Mouse (Mus musculus) layer of hippocampus, adult 11-12 months (tissue): ENCODE results near the gene Grm4.

Source experiments
- DNase-seq: peaks from one replicate; pipeline ENCODE4 v3.0.0; 2022; ENCODE audit warnings: low spot score

Gene Grm4

GRCm38 (mm10) chr17:27551393-27551940 lies 30.3 kb upstream of the Grm4 start:
- no peak for DNase-seq

DNA sequence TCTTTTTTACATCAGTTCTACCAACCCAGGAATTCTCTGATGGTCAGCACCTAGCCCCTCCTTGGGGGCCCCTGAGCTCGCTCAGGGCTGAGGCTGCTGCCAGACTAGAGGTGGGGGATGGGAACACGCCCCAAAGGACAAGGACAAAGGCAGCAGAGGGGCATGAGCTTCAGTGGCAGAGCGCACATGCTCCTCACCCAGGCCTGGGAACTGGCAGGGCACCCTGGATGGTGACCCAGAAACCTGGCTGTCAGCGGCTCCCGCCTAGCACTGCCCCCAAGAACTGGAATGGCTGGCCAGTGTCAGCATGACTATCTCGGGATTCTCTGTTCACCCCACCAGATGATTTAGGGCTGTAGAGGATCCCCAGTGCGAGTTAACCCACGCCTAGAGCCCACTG lies 28.0 kb upstream of the Grm4 start:
- no peak for DNase-seq

GRCm38 (mm10) chr17:27547253-27547868 lies 26.2 kb upstream of the Grm4 start:
- DNase-seq: no peak

- no peak for DNase-seq
Measured at GRCm38 (mm10) chr17:27546574-27547085, 25.4 kb upstream of the Grm4 start.

GRCm38 (mm10) chr17:27545991-27546390 lies 24.8 kb upstream of the Grm4 start:
- DNase-seq: no peak

DNA sequence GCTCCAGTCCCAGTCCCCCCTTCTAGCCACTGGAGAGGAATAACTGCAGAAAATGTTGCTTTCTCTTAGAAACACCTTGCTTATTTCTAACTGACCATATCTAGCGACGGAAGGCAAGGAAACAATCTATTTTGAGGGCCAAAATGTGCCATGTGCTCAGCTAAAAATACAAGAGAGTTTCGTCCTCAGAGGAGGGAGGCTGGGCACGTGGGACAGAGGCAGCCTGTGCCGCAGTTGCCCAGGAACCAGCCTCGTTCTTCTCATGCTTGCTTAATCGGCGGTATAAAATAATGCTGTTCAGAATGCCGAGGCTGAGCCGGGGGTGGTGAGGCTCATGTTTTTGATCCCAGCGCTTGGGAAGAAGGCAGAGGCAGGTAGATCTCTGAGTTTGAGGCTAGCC lies 23.3 kb upstream of the Grm4 start:
- DNase-seq: no peak

DNA sequence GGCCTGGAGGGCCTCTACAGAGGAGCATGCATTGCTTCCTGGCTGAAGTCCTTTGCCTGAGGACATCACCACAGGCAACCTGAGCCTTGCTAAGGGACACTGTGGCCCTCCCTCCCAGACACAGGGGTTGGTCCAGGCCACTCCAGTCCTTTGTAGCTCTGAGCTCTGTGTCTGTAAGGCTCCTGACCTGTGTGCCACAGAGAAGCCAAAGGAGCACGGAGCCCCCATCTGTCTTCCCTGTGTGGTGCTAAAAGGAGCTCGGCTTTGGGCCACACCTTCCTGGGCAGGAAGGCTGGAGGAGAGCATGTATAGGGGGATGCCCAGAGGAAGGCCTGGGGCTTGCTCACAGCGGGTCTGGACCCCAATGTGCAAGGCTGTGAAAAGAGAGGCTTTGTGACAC lies 20.8 kb upstream of the Grm4 start:
- no peak for DNase-seq

DNA sequence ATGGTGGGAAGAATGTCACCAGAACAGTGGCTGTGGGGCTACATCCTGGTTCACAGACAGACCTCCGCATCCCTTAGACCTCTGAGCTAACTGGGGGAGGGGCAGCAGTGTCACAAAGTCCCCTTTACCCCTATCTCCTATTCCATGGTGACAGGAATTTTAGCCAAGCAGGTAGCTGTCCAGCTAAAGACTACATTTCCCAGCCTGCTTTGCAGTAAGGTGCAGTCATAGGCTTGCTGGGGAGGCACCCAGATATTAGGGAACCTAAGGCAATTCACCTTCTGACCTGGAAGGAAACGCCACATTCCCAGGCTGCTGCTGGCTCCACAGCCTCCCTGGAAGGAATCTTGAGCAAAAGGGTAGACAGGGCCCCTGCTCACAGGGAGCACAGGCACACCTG lies 20.1 kb upstream of the Grm4 start:
- no peak for DNase-seq

- DNase-seq: peak; percentile 90
Measured at GRCm38 (mm10) chr17:27534718-27535117, 13.5 kb upstream of the Grm4 start.

DNA sequence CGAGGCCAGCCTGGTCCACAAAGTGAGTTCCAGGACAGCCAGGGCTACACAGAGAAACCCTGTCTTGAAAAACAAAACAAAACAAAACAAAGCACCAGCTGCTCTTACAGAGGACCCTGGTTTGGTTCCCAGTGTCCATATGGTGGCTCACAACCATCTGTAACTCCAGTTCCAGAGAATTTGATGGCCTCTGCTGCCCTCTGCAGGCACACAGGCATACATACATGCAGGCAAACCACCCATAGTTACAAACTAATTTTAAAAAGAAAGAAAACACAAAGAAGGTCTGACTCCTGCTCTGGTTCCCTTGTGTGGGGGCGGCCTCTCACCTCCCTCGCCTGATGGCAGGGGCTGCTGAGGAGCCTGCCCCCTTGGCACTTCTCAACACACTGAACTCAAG lies 12.2 kb upstream of the Grm4 start:
- DNase-seq: no peak

GRCm38 (mm10) chr17:27532095-27532494 lies 10.9 kb upstream of the Grm4 start:
- DNase-seq: no peak

DNA sequence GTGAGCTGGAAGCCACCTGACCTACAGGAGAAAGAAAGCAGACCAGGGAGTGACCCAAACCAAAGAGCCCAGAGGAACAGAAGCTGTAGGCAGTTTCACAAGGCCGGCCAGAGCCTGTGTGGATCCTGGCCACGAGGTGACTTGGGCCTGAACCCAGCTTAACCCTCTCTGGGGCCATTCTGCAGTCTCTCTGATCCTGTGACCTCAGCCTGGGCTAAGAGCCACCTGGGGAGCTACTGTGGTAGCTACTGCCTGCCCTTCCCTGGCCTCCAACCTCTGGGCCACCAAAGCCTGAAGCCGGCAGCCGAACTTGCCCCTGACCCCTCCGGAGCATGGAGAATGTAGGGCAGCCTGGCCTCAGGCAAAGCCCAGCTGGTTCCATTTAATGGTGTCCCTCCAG lies 7.6 kb upstream of the Grm4 start:
- DNase-seq: no peak

DNA sequence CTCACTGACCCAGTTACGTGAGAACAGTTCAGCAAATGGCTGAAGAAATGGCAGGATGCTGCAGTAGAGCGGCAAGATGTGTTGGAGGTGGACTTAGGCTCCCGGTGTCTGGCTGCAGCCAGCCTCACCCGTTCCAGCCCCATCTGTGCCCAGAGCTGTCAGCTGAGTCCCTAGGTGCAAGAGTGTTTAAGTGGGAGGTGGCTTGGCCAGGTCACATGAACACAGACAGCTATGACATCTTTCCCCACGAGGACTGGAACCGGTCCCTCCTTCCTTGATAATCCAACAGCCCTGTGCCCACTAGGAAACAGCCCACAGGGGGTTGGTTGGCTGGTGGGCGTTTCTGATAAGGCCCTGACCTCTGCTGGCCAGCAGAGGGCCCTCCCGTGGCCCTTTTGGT lies 6.8 kb upstream of the Grm4 start:
- DNase-seq: no peak

- DNase-seq: no peak
Measured at GRCm38 (mm10) chr17:27527188-27527587, 6.0 kb upstream of the Grm4 start.

DNA sequence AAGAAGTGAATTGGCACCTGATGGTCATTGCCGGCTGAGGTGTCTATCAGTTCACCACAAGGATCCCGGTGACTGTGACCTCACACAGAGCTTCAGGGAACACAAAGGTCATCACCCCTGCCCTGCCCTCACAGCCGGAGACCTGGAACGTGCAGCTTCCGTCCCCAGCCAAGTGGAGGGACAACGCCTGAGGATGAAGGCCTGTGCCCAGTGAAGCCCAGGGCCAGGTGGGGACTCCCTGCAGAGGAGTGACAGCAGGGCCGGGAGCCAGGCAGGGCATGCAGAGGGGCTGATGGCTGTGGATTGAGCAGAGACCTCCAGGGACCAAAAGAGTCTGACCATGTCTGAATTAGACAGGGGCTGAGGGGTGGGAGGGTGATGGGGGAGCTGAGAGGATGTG lies 1.9 kb upstream of the Grm4 start:
- DNase-seq: no peak

DNA sequence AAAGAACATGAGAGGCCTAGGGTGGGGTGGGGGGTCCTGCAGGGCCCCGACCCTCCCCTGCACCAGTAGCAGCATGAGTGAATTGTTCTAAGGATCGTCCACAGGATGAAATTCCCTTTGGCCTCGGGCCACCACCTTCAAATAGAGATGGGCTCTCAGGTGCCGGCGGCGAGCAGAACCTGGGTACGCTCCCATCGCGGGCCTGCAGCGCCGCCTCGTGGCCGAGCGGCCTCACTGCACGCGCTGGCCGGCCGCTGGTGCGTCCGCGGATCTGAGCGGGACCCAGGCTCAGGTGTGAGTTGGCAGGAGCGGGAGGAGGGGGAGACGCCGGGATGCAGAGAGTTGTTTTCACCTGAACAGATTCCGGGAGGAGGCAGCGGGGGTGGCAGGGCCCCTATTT lies 646 bp downstream of the Grm4 start:
- peak; percentile 51 for DNase-seq

- DNase-seq: no peak
Measured at GRCm38 (mm10) chr17:27518700-27519595, 2.3 kb downstream of the Grm4 start.

GRCm38 (mm10) chr17:27518296-27518695 lies 2.9 kb downstream of the Grm4 start:
- DNase-seq: no peak

DNA sequence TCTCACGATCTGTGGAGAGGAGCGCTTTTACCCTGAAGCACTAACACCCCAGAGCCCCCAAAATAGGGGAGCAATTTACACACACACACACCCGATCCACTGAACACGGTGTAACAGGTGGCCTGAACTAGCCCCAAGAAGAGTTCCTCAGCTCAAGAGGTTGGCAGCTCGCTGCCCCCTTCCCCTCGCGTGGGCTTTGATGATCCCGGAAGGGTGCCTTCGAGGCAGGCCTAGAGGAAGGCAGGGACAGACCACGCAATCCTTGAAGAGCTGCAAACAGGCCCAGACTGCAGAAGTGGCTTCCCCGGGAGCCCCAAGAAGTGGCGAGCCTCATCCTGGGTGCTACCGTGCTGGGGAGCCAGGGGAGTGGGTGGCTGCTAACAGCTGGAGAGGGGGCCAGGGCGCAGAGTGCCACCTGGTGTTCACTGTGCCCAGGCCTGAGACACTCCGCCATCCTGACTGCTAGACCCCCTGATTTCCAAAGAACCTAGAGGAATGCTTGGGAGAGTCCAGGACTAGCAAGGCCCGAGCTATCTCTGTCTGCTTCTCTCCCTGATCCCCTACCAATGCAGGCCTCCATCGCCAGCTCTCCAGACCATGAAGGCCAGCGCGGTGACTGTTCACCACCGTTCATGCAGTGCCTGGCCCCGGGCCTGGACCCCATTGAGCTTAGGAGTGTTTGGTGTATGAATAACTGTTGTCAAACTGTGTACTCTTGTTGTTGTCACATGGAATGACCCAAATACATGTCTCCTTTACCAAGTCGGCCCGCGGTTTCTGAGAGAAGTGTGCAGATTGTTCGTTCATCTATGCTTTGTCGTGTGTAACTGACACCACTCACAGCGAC lies 7.1 kb downstream of the Grm4 start:
- no peak for DNase-seq

DNA sequence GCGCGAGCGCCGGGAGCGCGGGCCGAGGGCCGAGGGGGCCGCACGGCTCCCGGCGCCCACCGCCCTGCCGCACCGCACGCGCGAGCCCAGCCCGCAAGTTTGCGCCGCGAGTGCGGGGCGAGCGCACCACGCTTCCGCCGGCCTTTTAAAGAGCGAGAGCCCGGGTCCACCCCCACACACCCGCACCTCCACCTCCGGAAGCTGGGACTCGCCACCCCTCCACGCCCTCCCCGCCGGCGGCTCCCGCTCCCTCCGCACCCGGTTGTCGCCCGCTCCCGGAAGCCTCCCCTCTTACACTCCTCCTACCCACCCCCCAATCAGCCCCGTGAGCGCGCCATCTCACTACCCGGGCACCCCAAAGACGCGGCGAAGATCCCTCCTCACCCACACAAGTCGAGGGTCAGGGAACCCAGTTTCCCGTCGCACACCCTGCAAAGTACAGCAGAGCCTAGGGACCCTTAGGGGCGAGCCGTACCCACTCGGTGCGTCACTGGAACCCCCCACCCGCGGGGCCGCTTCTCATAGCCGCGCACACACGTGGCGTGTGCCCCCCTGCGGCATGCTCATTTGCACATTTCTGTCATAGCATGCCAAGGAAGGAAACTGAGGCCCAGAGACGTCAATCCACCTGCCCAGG lies 7.8 kb downstream of the Grm4 start:
- DNase-seq: no peak

GRCm38 (mm10) chr17:27512619-27513161 lies 8.5 kb downstream of the Grm4 start:
- no peak for DNase-seq
